Mouse (Mus musculus): ENCODE data around the gene Cxcr4. TPM values are rescaled to one million over a fixed set of nuclear protein-coding genes. Genes with fewer than 3 reads are reported as not detected.
"Not testable (repeated sequence)": the region's sequence is repeated elsewhere in the genome, so short reads cannot be mapped to it uniquely, and the experiment has no call there.

Gene Cxcr4
- polyA plus RNA-seq, 1 experiment from 2014 or later, result 4.6 TPM

DNA sequence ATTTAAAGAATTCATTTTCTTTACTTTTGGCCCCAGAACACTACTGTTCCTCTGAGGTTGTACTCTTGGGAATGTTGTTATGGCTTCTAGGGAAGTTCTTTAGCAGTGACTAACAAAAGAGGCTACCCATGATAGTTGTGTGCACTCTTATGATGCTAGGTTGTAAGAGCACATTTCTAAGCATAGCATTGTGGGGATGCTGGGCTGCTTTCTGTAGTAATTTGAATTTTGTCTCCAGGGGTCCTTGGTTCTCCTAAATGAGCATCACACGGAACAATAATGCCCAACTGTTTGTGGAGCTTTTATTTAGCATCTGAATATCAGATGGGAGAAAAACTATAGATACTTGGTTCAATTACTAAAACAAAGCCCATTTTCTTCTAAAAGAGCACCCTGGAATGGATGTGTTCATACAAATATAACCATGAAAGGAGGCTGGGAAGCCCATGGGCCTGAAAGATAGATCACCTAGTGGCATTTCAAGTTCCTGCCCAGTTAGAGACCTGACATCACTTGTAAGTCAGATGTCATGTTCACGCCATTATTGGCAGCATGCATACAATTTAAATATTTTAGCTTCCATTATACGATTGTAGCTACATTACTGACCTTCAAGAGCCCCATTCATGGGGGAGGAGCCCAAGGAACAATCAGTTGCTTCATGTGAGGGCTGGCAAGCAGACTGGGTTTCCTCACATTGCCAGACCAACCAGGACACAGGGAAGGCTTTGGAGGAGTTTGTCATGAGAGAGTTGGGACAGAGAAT lies 6.5 kb downstream of the Cxcr4 start:
- ATAC-seq (replicated peaks; ENCODE audit: extremely low read depth, insufficient read depth, low FRiP score), result no peak
- WGBS, result 61% methylated on average over 3 of the region's 3 CpGs

GRCm38 (mm10) chr1:128584716-128585115 lies 7.4 kb downstream of the Cxcr4 start:
- H3K27ac ChIP-seq (ENCODE audit: low read length); H3K4me2 ChIP-seq (ENCODE audit: low read depth, low read length); H3K4me3 ChIP-seq (ENCODE audit: low read length); H3K4me1 ChIP-seq (ENCODE audit: control insufficient read depth, insufficient read depth, low read length); H3K27me3 ChIP-seq (ENCODE audit: control insufficient read depth, insufficient read depth, low read length); ATAC-seq (replicated peaks; ENCODE audit: extremely low read depth, insufficient read depth, low FRiP score); H3K36me3 ChIP-seq (ENCODE audit: control insufficient read depth, insufficient read depth); H3K9me3 ChIP-seq (replicated peaks; ENCODE audit: control insufficient read depth, low read length); H3K9ac ChIP-seq (ENCODE audit: low read length): not testable (repeated sequence)
- 91% methylated on average over 1 of the region's 1 CpGs for WGBS

More for the DNA sequence above, 6.5 kb downstream of the Cxcr4 start:
- H3K4me1 ChIP-seq (ENCODE audit: control insufficient read depth, insufficient read depth, low read length), result peaks cover 1% of the 10 kb centered on the region; the same call in 1 of the 2 replicates
- H3K27ac ChIP-seq (ENCODE audit: low read length), result no peak overlapping the region
- peaks cover 11% of the 10 kb centered on the region for H3K27me3 ChIP-seq (ENCODE audit: control insufficient read depth, insufficient read depth, low read length)
- no peak overlapping the region for H3K9ac ChIP-seq (ENCODE audit: low read length)
- no peak overlapping the region for H3K4me3 ChIP-seq (ENCODE audit: low read length)
- H3K36me3 ChIP-seq (ENCODE audit: control insufficient read depth, insufficient read depth), result no peaks in the 10 kb centered on the region; the same call in 1 of the 2 replicates
- H3K4me2 ChIP-seq (ENCODE audit: low read depth, low read length), result no peak overlapping the region
- H3K9me3 ChIP-seq (replicated peaks; ENCODE audit: control insufficient read depth, low read length), result peaks cover 5% of the 10 kb centered on the region; the same call in 1 of the 2 replicates

DNA sequence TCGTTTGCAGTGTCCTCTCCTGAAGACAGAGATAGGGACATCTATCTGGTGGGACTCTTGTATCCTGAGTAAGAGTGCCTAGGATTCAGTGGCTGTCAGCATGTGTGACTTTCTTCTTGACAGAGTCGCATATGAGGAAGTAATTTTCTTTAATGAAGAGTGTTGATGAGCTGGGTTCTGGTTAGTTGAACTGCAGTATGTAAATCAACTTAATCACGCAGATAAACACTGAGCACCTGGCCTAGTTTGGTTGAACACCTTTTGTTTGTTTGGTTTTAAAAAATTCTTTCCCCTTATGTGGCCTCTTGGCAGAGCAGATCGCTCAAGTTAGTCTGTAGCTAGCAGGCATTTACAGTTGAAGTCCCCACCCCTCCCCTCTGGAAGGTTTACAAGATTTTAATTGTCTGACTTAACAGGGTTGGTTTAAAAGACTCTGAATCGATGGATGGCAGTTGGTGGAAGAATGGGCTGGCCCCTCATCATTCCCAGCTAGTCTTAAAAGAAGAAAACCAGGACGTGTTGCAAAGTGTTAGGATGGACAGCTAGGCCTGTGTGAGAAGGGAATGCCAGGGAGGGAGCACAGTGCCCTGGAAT lies 8.7 kb downstream of the Cxcr4 start:
- WGBS, result 59% methylated on average over 6 of the region's 6 CpGs
- no peaks in the 10 kb centered on the region for H3K4me1 ChIP-seq (ENCODE audit: control insufficient read depth, insufficient read depth, low read length)

GRCm38 (mm10) chr1:128580321-128580720 lies 11.8 kb downstream of the Cxcr4 start:
- no peaks in the 10 kb centered on the region for H3K27me3 ChIP-seq (ENCODE audit: control insufficient read depth, insufficient read depth, low read length)
- H3K4me2 ChIP-seq (ENCODE audit: low read depth, low read length), result no peak overlapping the region
- H3K4me3 ChIP-seq (ENCODE audit: low read length), result no peak overlapping the region
- 47% methylated on average over 3 of the region's 3 CpGs for WGBS
- H3K9me3 ChIP-seq (replicated peaks; ENCODE audit: control insufficient read depth, low read length), result peaks cover 5% of the 10 kb centered on the region; the same call in 1 of the 2 replicates
- peak; percentile 49 for ATAC-seq (replicated peaks; ENCODE audit: extremely low read depth, insufficient read depth, low FRiP score)
- H3K36me3 ChIP-seq (ENCODE audit: control insufficient read depth, insufficient read depth), result no peaks in the 10 kb centered on the region; the same call in 1 of the 2 replicates
- H3K4me1 ChIP-seq (ENCODE audit: control insufficient read depth, insufficient read depth, low read length), result no peaks in the 10 kb centered on the region
- H3K27ac ChIP-seq (ENCODE audit: low read length), result no peak overlapping the region
- H3K9ac ChIP-seq (ENCODE audit: low read length), result no peak overlapping the region

More for the DNA sequence above, 8.7 kb downstream of the Cxcr4 start:
- Histone ChIP-seq H3K9ac (ENCODE audit: low read length) (no peak overlapping the region), H3K9me3 (replicated peaks; ENCODE audit: control insufficient read depth, low read length) (peaks cover 5% of the 10 kb centered on the region; the same call in 1 of the 2 replicates), H3K36me3 (ENCODE audit: control insufficient read depth, insufficient read depth) (no peaks in the 10 kb centered on the region; the same call in 1 of the 2 replicates), H3K27me3 (ENCODE audit: control insufficient read depth, insufficient read depth, low read length) (no peaks in the 10 kb centered on the region), H3K4me2 (ENCODE audit: low read depth, low read length) (no peak overlapping the region), H3K4me3 (ENCODE audit: low read length) (no peak overlapping the region), H3K27ac (ENCODE audit: low read length) (no peak overlapping the region)
- no peak for ATAC-seq (replicated peaks; ENCODE audit: extremely low read depth, insufficient read depth, low FRiP score)

GRCm38 (mm10) chr1:128578454-128578853 lies 13.6 kb downstream of the Cxcr4 start:
- no peak overlapping the region for H3K4me2 ChIP-seq (ENCODE audit: low read depth, low read length)
- no peaks in the 10 kb centered on the region for H3K4me1 ChIP-seq (ENCODE audit: control insufficient read depth, insufficient read depth, low read length)
- no peaks in the 10 kb centered on the region for H3K27me3 ChIP-seq (ENCODE audit: control insufficient read depth, insufficient read depth, low read length)
- H3K27ac ChIP-seq (ENCODE audit: low read length), result no peak overlapping the region
- H3K9ac ChIP-seq (ENCODE audit: low read length), result no peak overlapping the region
- no peak overlapping the region for H3K4me3 ChIP-seq (ENCODE audit: low read length)
- no peak for ATAC-seq (replicated peaks; ENCODE audit: extremely low read depth, insufficient read depth, low FRiP score)
- H3K36me3 ChIP-seq (ENCODE audit: control insufficient read depth, insufficient read depth), result no peaks in the 10 kb centered on the region; the same call in 1 of the 2 replicates
- 66% methylated on average over 2 of the region's 2 CpGs for WGBS
- H3K9me3 ChIP-seq (replicated peaks; ENCODE audit: control insufficient read depth, low read length), result peaks cover 5% of the 10 kb centered on the region; the same call in 1 of the 2 replicates

DNA sequence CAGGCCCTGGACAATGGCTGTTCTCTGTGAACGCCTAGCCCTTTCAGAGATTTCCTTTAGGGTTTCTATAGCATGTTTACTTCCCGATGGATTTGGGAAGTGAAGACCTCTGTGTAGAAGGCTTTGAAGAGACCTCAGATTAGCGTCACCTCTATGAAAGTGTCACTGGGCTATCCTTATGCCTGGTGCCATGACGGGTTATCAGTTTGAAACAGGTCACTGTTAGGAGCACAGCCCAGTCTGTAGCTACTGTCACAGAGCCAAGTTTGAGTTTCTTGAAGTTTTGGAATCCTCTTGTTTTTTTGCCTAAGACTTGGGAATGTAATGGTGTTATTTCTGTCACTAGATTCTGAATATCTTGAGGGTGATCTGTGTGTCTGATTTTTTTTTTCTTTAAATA lies 17.0 kb downstream of the Cxcr4 start:
- H3K27ac ChIP-seq (ENCODE audit: low read length), result no peak overlapping the region
- H3K4me3 ChIP-seq (ENCODE audit: low read length), result no peak overlapping the region
- H3K9ac ChIP-seq (ENCODE audit: low read length), result no peak overlapping the region
- ATAC-seq (replicated peaks; ENCODE audit: extremely low read depth, insufficient read depth, low FRiP score), result no peak
- H3K4me2 ChIP-seq (ENCODE audit: low read depth, low read length), result no peak overlapping the region
- WGBS, result 71% methylated on average over 4 of the region's 4 CpGs
- H3K36me3 ChIP-seq (ENCODE audit: control insufficient read depth, insufficient read depth), result no peaks in the 10 kb centered on the region
- H3K4me1 ChIP-seq (ENCODE audit: control insufficient read depth, insufficient read depth, low read length), result no peaks in the 10 kb centered on the region
- no peaks in the 10 kb centered on the region for H3K27me3 ChIP-seq (ENCODE audit: control insufficient read depth, insufficient read depth, low read length)
- no peaks in the 10 kb centered on the region for H3K9me3 ChIP-seq (replicated peaks; ENCODE audit: control insufficient read depth, low read length)

GRCm38 (mm10) chr1:128571033-128571432 lies 21.1 kb downstream of the Cxcr4 start:
- no peaks in the 10 kb centered on the region for H3K36me3 ChIP-seq (ENCODE audit: control insufficient read depth, insufficient read depth)
- H3K4me1 ChIP-seq (ENCODE audit: control insufficient read depth, insufficient read depth, low read length), result peaks cover 2% of the 10 kb centered on the region; the same call in 1 of the 2 replicates
- H3K4me3 ChIP-seq (ENCODE audit: low read length), result no peak overlapping the region
- ATAC-seq (replicated peaks; ENCODE audit: extremely low read depth, insufficient read depth, low FRiP score), result no peak; the same call in 1 of the 2 replicates
- H3K9ac ChIP-seq (ENCODE audit: low read length), result no peak overlapping the region
- WGBS, result 15% methylated on average over 3 of the region's 3 CpGs
- H3K4me2 ChIP-seq (ENCODE audit: low read depth, low read length), result no peak overlapping the region
- no peaks in the 10 kb centered on the region for H3K9me3 ChIP-seq (replicated peaks; ENCODE audit: control insufficient read depth, low read length)
- H3K27me3 ChIP-seq (ENCODE audit: control insufficient read depth, insufficient read depth, low read length), result no peaks in the 10 kb centered on the region
- H3K27ac ChIP-seq (ENCODE audit: low read length), result no peak overlapping the region

GRCm38 (mm10) chr1:128569992-128570648 lies 22.0 kb downstream of the Cxcr4 start:
- no peak overlapping the region for H3K4me3 ChIP-seq (ENCODE audit: low read length)
- 74% methylated on average over 17 of the region's 17 CpGs for WGBS
- peaks cover 2% of the 10 kb centered on the region; the same call in 1 of the 2 replicates for H3K4me1 ChIP-seq (ENCODE audit: control insufficient read depth, insufficient read depth, low read length)
- H3K27me3 ChIP-seq (ENCODE audit: control insufficient read depth, insufficient read depth, low read length), result no peaks in the 10 kb centered on the region
- H3K36me3 ChIP-seq (ENCODE audit: control insufficient read depth, insufficient read depth), result no peaks in the 10 kb centered on the region
- no peak for ATAC-seq (replicated peaks; ENCODE audit: extremely low read depth, insufficient read depth, low FRiP score)
- H3K9ac ChIP-seq (ENCODE audit: low read length), result no peak overlapping the region
- H3K4me2 ChIP-seq (ENCODE audit: low read depth, low read length), result no peak overlapping the region
- no peak overlapping the region for H3K27ac ChIP-seq (ENCODE audit: low read length)
- no peaks in the 10 kb centered on the region for H3K9me3 ChIP-seq (replicated peaks; ENCODE audit: control insufficient read depth, low read length)

Data from heart, embryonic 16.5 days (tissue).